Mouse (Mus musculus) c-Kit-positive CD71-positive TER-119-positive erythroid progenitor cells, embryonic 14.5 days (primary cell): ENCODE results near the gene Rnf152.

Experiments
- DNase-seq: peaks from one replicate; pipeline ENCODE4 v3.0.0-alpha.2; 2013; ENCODE audit warnings: low spot score

Gene Rnf152

GRCm38 (mm10) chr1:105356291-105357011 lies at the start of gene Rnf152:
TSS of gene Rnf152 (minus strand) at chr1:105356710.
- no peak for DNase-seq

DNA sequence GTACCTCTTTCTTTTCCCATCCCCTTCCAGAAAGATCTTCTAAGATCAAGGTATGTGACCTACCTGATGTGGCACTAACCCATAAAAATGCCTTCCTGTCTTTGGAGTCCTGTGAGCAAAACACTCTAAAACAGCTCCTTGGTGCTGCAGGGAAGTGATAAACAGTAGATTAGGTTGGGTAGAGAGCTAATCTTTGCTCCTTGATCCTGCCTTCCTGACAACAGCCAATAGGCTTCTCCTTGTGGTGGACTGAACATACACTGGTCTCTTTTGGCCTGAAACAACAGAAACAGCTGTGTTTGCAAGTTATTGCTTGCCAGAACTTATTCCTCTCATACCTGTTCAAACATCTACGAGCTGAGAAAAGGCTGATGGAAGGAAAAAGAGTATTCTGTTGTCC lies 46.3 kb upstream of the Rnf152 start:
- no peak for DNase-seq

DNA sequence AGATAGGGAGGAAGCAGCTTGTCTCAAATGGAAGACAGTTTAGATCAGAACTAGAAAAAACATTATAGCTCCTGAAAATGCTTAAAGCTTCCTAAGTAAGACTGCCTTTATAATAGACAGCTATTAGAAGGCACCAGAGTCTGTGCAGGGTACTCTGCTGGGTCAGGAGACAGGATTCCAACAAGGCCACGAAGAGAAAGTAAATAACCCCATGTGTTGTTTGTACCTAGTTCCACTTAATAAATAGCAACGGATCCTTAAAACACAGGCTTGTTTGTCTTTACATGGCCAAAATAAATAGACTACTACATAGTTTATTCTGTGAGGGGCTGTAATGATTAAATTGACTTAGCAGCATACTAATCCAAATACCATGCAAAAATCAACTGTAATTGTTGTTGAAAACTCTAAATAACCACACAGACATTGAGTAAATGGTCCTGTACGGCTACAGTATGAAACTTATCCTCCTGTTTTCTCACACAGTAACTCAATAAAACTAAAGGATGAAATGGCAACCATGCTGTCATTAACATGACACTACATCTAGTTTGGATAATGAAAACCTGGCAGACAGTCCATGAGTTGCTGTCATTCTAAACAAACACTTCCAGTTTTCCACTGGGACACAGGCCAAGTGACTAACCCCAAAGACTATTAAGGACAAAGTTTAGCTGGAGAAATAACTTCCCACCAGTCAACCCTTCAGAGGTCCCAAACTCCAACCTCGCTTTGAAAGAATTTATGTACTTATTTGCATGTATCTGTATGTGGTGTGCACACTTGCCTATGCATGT lies 27.8 kb upstream of the Rnf152 start:
- DNase-seq = no peak

DNA sequence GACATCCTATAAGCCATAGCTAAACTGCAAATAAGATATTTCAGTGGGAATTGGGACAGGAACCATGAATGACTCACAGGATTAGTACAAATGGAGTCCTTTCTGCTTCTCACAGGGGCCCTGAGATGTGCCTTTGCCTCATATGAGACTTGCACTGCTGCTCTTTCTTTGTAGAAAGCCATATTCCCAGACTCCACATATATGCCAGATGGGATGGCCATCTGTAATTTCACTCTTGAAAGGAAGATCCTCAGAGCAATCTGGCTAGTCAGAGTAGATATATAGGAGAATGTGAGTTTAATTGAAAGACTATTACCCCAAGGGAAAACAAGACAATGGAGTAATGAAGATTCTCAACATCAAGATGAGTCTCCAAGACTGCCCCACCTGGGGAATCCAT lies 21.0 kb upstream of the Rnf152 start:
- DNase-seq = no peak

- DNase-seq = no peak
Measured at GRCm38 (mm10) chr1:105374618-105375017, 18.1 kb upstream of the Rnf152 start.

DNA sequence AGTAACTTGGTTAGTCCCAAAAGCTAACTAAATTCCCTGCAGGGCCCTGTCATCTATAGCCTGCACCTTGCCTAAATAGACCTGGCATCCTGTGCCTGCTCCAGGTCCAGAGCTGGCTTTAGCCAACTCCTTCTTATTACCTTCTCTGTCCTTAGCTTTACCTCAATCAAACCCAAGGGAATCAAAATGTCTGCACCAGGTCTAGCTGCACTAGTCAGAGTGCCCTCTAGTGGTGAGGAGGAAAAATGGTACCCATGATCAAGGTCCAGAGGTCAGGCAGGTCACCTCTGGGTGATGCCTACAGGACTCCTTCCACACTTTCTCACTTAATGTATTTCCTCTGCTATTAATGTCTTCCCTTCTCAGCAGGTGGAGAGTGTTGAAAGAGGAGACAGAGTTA lies 6.2 kb upstream of the Rnf152 start:
- DNase-seq = no peak

GRCm38 (mm10) chr1:105358896-105359295 lies 2.4 kb upstream of the Rnf152 start:
- no peak for DNase-seq

- no peak for DNase-seq
Measured at GRCm38 (mm10) chr1:105355910-105356290, 610 bp downstream of the Rnf152 start.

GRCm38 (mm10) chr1:105354901-105355891 lies 1.3 kb downstream of the Rnf152 start:
- DNase-seq = no peak

GRCm38 (mm10) chr1:105351806-105352205 lies 4.7 kb downstream of the Rnf152 start:
- no peak for DNase-seq

GRCm38 (mm10) chr1:105342305-105342704 lies 14.2 kb downstream of the Rnf152 start:
- DNase-seq = no peak

DNA sequence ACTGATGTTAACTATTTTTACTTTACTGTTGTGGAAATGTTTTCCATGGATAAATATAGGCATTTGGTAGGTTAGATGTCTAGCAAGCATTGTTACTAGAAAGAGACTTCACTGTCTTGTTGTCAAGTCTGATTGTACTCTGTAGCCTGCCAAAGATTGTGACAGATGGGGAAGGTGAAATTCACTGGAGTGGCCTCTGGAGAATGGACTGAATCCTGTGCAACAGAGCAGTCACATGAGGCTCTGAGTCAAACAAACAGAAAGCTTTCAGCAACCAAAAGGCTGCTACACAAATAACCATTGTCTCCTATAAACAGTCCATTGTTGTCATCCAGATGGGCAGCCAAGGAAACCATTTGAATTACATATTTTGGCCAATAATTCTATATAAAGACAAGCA lies 15.6 kb downstream of the Rnf152 start:
- DNase-seq = no peak

- DNase-seq = no peak
Measured at GRCm38 (mm10) chr1:105337397-105337796, 19.1 kb downstream of the Rnf152 start.

DNA sequence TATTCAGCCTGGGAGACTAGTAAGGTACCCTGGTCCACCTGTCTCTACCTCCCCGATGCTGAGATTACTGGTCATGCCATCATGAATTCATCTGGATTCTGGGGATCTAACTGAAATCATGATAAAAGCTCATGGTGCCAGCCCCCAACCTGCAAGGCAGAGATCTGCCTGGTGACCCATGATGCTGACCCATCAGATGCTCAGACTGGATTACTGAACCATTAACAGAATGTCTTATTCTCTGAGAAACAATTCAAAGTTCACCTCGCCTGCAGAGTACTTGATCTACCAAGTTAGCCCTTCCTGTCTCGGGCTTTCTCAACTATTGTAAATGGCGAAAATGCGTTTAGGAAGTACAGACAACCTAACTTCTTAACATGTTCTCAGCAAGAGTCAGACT lies 20.4 kb downstream of the Rnf152 start:
- DNase-seq = no peak

DNA sequence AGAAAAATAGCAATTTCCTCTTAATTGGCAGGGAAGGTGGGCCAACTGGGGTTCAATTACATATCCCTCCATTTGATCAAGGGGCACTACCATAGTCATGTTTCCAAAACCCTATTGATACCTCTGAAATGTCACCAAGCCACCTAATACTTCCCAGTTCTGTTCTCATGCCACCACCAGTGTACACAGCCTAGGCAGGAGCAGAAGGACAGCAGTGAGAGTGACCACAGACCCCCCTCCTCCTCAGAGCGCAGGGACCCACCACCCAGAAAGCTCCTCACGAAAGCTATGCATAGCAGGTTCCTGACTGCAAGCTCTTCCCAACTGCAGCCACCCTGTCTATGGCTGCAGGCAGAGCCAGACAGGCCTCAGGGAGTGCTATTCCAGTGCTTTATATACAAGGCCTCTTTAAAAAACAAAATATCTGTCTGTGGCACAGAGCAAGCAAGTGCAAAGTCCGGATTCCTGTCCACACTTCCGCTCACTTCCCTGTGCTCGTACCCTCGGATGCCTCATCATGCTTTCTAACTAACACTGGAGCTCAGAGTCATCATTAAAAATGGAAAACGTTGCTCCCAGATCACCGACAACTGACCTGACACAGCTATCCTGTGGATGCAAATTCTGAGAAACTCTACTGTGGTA lies 24.3 kb downstream of the Rnf152 start:
- DNase-seq = no peak

GRCm38 (mm10) chr1:105331605-105332004 lies 24.9 kb downstream of the Rnf152 start:
- DNase-seq = no peak

DNA sequence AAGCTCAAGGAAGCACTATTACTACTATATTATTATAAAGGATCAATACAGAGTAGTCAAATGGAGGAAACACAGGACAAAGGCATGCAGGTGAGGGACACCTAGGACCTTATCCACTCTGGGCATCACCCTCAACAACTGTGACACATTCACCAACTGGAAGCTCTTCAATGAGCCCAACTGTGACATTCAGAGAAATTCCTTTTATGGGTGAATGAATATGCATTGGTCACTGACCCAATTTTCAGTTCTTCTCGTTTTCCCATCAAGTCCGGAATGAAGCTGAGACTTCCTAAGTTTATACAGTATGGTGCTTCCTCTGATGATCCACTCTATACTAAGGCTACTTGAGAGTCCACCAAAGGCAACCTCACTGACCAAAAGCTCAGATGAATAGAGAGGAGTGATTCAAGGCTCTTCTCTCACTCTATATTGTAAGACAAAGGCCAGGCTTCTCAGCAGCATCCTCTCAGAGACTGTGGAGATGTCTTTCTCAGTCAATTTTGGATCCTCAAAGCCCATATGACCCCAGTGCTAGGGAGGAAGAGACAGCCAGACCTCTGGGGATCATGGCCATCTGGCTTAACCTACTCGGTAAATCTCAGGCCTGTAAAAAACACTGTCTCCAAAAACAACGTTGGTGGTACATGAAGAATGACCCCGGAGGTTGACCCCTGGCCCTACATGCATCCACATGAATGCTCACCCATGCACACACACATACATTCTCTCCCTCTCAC lies 25.8 kb downstream of the Rnf152 start:
- no peak for DNase-seq

GRCm38 (mm10) chr1:105327789-105328188 lies 28.7 kb downstream of the Rnf152 start:
- DNase-seq = no peak

DNA sequence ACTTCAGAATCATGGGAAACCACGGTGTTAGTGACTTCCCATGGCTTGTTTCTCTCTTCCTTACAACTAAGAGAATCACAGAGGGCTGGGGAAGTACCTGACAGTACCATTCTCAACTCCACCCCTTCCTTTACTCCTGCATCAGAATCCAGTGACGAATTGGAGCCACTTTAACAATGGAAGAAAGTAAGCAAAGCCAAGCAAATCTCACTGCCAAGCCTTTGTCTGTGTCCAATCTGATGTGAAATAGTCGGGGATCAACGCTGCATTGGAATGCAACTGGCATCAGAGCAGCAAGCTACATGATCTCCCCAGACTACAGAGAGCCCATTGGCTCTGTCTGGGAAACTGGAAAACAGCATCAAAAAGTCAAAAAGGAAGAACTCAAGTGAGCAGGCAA lies 31.9 kb downstream of the Rnf152 start:
- no peak for DNase-seq

- DNase-seq = no peak
Measured at GRCm38 (mm10) chr1:105314010-105314800, 42.3 kb downstream of the Rnf152 start.

DNA sequence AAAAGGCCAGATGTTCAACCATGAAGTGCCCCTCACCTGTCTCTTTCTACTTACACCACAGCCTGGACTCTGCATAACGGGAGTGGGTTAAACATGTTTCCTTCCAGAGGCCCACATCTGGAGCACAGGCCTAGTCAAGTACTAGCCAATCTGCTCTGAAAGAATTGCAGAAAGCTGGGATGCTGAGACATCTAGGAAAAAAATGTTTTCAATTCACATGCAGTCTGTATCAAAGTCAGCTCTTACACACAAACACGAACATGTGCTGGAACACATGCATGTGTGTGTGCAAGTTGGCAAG lies 44.0 kb downstream of the Rnf152 start:
- DNase-seq = no peak
